Mouse (Mus musculus): ENCODE data around the gene Gm28053. TPM values are rescaled to one million over a fixed set of nuclear protein-coding genes. Genes with fewer than 3 reads are reported as not detected.
A peak's percentile ranks its signal among the peaks of the same experiment; 100 is the strongest.

Gene Gm28053
- polyA plus RNA-seq, 1 experiment from 2014 or later: 1.9 TPM

GRCm38 (mm10) chr6:48741273-48741672 is 22.9 kb downstream of the Gm28053 start:
- Histone ChIP-seq H3K9me3 (ENCODE audit: control insufficient read depth, low read depth, low read length) (no peaks in the 10 kb centered on the region), H3K27ac (ENCODE audit: low read length) (peak overlapping the region; percentile 30; the same call in 1 of the 2 replicates), H3K9ac (replicated peaks; ENCODE audit: low read depth, low read length) (no peak overlapping the region), H3K4me1 (ENCODE audit: control insufficient read depth, insufficient read depth, low read length) (peaks cover 17% of the 10 kb centered on the region), H3K4me3 (ENCODE audit: low read depth, low read length) (no peak overlapping the region), H3K36me3 (ENCODE audit: control insufficient read depth, insufficient read depth, low read length) (no peaks in the 10 kb centered on the region), H3K27me3 (ENCODE audit: control insufficient read depth, insufficient read depth, low read length) (peaks cover 9% of the 10 kb centered on the region; the same call in 1 of the 2 replicates), H3K4me2 (replicated peaks; ENCODE audit: low read depth, low read length) (peak overlapping the region; percentile 22)
- peak; percentile 66 for ATAC-seq (ENCODE audit: insufficient number of reproducible peaks, insufficient read depth, low FRiP score, low read depth)
- WGBS: 13% methylated on average over 3 of the region's 3 CpGs

- Histone ChIP-seq H3K27ac (ENCODE audit: low read length) (peak overlapping the region; percentile 58; the same call in 1 of the 2 replicates), H3K27me3 (ENCODE audit: control insufficient read depth, insufficient read depth, low read length) (peaks cover 9% of the 10 kb centered on the region; the same call in 1 of the 2 replicates), H3K4me1 (ENCODE audit: control insufficient read depth, insufficient read depth, low read length) (peaks cover 17% of the 10 kb centered on the region), H3K9ac (replicated peaks; ENCODE audit: low read depth, low read length) (no peak overlapping the region), H3K4me2 (replicated peaks; ENCODE audit: low read depth, low read length) (peak overlapping the region; percentile 85), H3K36me3 (ENCODE audit: control insufficient read depth, insufficient read depth, low read length) (no peaks in the 10 kb centered on the region), H3K4me3 (ENCODE audit: low read depth, low read length) (no peak overlapping the region), H3K9me3 (ENCODE audit: control insufficient read depth, low read depth, low read length) (no peaks in the 10 kb centered on the region)
- no peak for ATAC-seq (ENCODE audit: insufficient number of reproducible peaks, insufficient read depth, low FRiP score, low read depth)
- WGBS: 15% methylated on average over 9 of the region's 9 CpGs
Measured at GRCm38 (mm10) chr6:48741711-48742206, 23.4 kb downstream of the Gm28053 start.

GRCm38 (mm10) chr6:48742422-48743351 is 24.3 kb downstream of the Gm28053 start:
- H3K4me1 ChIP-seq (ENCODE audit: control insufficient read depth, insufficient read depth, low read length): peaks cover 19% of the 10 kb centered on the region
- no peak for ATAC-seq (ENCODE audit: insufficient number of reproducible peaks, insufficient read depth, low FRiP score, low read depth)
- 5% methylated on average over 52 of the region's 52 CpGs for WGBS
- H3K9ac ChIP-seq (replicated peaks; ENCODE audit: low read depth, low read length): peak overlapping the region; percentile 36; the same call in 1 of the 2 replicates
- H3K9me3 ChIP-seq (ENCODE audit: control insufficient read depth, low read depth, low read length): no peaks in the 10 kb centered on the region
- H3K4me2 ChIP-seq (replicated peaks; ENCODE audit: low read depth, low read length): peak overlapping the region; percentile 85
- H3K27ac ChIP-seq (ENCODE audit: low read length): peak overlapping the region; percentile 58; the same call in 1 of the 2 replicates
- H3K27me3 ChIP-seq (ENCODE audit: control insufficient read depth, insufficient read depth, low read length): peaks cover 9% of the 10 kb centered on the region; the same call in 1 of the 2 replicates
- H3K36me3 ChIP-seq (ENCODE audit: control insufficient read depth, insufficient read depth, low read length): no peaks in the 10 kb centered on the region
- H3K4me3 ChIP-seq (ENCODE audit: low read depth, low read length): peak overlapping the region; percentile 42

- no peak overlapping the region for H3K27ac ChIP-seq (ENCODE audit: low read length)
- H3K4me3 ChIP-seq (ENCODE audit: low read depth, low read length): no peak overlapping the region
- WGBS: 36% methylated on average over 2 of the region's 2 CpGs
- H3K4me1 ChIP-seq (ENCODE audit: control insufficient read depth, insufficient read depth, low read length): peaks cover 19% of the 10 kb centered on the region
- ATAC-seq (ENCODE audit: insufficient number of reproducible peaks, insufficient read depth, low FRiP score, low read depth): no peak
- H3K27me3 ChIP-seq (ENCODE audit: control insufficient read depth, insufficient read depth, low read length): peaks cover 9% of the 10 kb centered on the region; the same call in 1 of the 2 replicates
- H3K9me3 ChIP-seq (ENCODE audit: control insufficient read depth, low read depth, low read length): no peaks in the 10 kb centered on the region
- no peaks in the 10 kb centered on the region for H3K36me3 ChIP-seq (ENCODE audit: control insufficient read depth, insufficient read depth, low read length)
- no peak overlapping the region for H3K9ac ChIP-seq (replicated peaks; ENCODE audit: low read depth, low read length)
- H3K4me2 ChIP-seq (replicated peaks; ENCODE audit: low read depth, low read length): no peak overlapping the region
Measured at GRCm38 (mm10) chr6:48745490-48745889, 27.1 kb downstream of the Gm28053 start.

- Histone ChIP-seq H3K4me3 (ENCODE audit: low read depth, low read length) (no peak within 1 kb of the TSS), H3K27ac (ENCODE audit: low read length) (peak within 1 kb of the TSS; percentile 18; the same call in 1 of the 2 replicates)
Measured at GRCm38 (mm10) chr6:48745959-48746889, 27.8 kb downstream of the Gm28053 start, which contains the start of gene Gimap5. Gimap5 (plus strand) TSS chr6:48746197.

GRCm38 (mm10) chr6:48747091-48747966 is 28.9 kb downstream of the Gm28053 start:
- Histone ChIP-seq H3K4me2 (replicated peaks; ENCODE audit: low read depth, low read length) (no peak overlapping the region), H3K4me3 (ENCODE audit: low read depth, low read length) (no peak overlapping the region), H3K9ac (replicated peaks; ENCODE audit: low read depth, low read length) (no peak overlapping the region), H3K36me3 (ENCODE audit: control insufficient read depth, insufficient read depth, low read length) (no peaks in the 10 kb centered on the region), H3K9me3 (ENCODE audit: control insufficient read depth, low read depth, low read length) (no peaks in the 10 kb centered on the region), H3K4me1 (ENCODE audit: control insufficient read depth, insufficient read depth, low read length) (peaks cover 10% of the 10 kb centered on the region), H3K27me3 (ENCODE audit: control insufficient read depth, insufficient read depth, low read length) (0 out of 2 replicates have a peak, but pooled peaks cover 5% of the 10 kb centered on the region), H3K27ac (ENCODE audit: low read length) (0 out of 2 replicates have a peak overlapping the region, but pooled peaks have one; percentile 15)
- ATAC-seq (ENCODE audit: insufficient number of reproducible peaks, insufficient read depth, low FRiP score, low read depth): no peak
- WGBS: 42% methylated on average over 7 of the region's 7 CpGs

More at GRCm38 (mm10) chr6:48745959-48746889, 27.8 kb downstream of the Gm28053 start, which contains the start of gene Gimap5:
- H3K36me3 ChIP-seq (ENCODE audit: control insufficient read depth, insufficient read depth, low read length): no peaks in the 10 kb centered on the region
- 0 out of 2 replicates have a peak within 1 kb of the TSS, but pooled peaks have one; percentile 13 for H3K4me2 ChIP-seq (replicated peaks; ENCODE audit: low read depth, low read length)
- H3K27me3 ChIP-seq (ENCODE audit: control insufficient read depth, insufficient read depth, low read length): peaks cover 9% of the 10 kb centered on the region; the same call in 1 of the 2 replicates
- no peaks in the 10 kb centered on the region for H3K9me3 ChIP-seq (ENCODE audit: control insufficient read depth, low read depth, low read length)
- no peak within 1 kb of the TSS for H3K9ac ChIP-seq (replicated peaks; ENCODE audit: low read depth, low read length)
- no peak for ATAC-seq (ENCODE audit: insufficient number of reproducible peaks, insufficient read depth, low FRiP score, low read depth)
- H3K4me1 ChIP-seq (ENCODE audit: control insufficient read depth, insufficient read depth, low read length): peaks cover 19% of the 10 kb centered on the region
- WGBS: 48% methylated on average over 16 of the region's 16 CpGs

- no peaks in the 10 kb centered on the region for H3K27me3 ChIP-seq (ENCODE audit: control insufficient read depth, insufficient read depth, low read length)
- no peak for ATAC-seq (ENCODE audit: insufficient number of reproducible peaks, insufficient read depth, low FRiP score, low read depth)
- no peak overlapping the region for H3K4me2 ChIP-seq (replicated peaks; ENCODE audit: low read depth, low read length)
- H3K4me1 ChIP-seq (ENCODE audit: control insufficient read depth, insufficient read depth, low read length): no peaks in the 10 kb centered on the region
- H3K4me3 ChIP-seq (ENCODE audit: low read depth, low read length): no peak overlapping the region
- no peaks in the 10 kb centered on the region for H3K9me3 ChIP-seq (ENCODE audit: control insufficient read depth, low read depth, low read length)
- no peaks in the 10 kb centered on the region for H3K36me3 ChIP-seq (ENCODE audit: control insufficient read depth, insufficient read depth, low read length)
- H3K27ac ChIP-seq (ENCODE audit: low read length): no peak overlapping the region
- H3K9ac ChIP-seq (replicated peaks; ENCODE audit: low read depth, low read length): no peak overlapping the region
- WGBS: 76% methylated on average over 7 of the region's 7 CpGs
Measured at GRCm38 (mm10) chr6:48763567-48764270, 45.3 kb downstream of the Gm28053 start.

Data from stomach, embryonic 14.5 days (tissue).